Mouse (Mus musculus) layer of hippocampus, adult 11-12 months (tissue): ENCODE results near the gene Ankrd40.

Source experiments
- DNase-seq: peaks from one replicate; pipeline ENCODE4 v3.0.0; 2022; ENCODE audit warnings: low spot score

Ankrd40 gene

GRCm38 (mm10) chr11:94323271-94323925 is 4.4 kb upstream of the Ankrd40 start:
- DNase-seq: no peak

GRCm38 (mm10) chr11:94324618-94325017 is 3.2 kb upstream of the Ankrd40 start:
- DNase-seq: no peak

- DNase-seq: no peak
Measured at GRCm38 (mm10) chr11:94326961-94327411, 815 bp upstream of the Ankrd40 start.

GRCm38 (mm10) chr11:94328644-94329025 is 834 bp downstream of the Ankrd40 start:
- no peak for DNase-seq

- peak; percentile 75 for DNase-seq
Measured at GRCm38 (mm10) chr11:94329270-94329891, 1.6 kb downstream of the Ankrd40 start.

GRCm38 (mm10) chr11:94330211-94330610 is 2.4 kb downstream of the Ankrd40 start:
- DNase-seq: no peak

GRCm38 (mm10) chr11:94332726-94333125 is 4.9 kb downstream of the Ankrd40 start:
- DNase-seq: peak; percentile 47

GRCm38 (mm10) chr11:94334386-94334968 is 6.7 kb downstream of the Ankrd40 start:
- DNase-seq: no peak

- no peak for DNase-seq
Measured at GRCm38 (mm10) chr11:94336551-94336950, 8.8 kb downstream of the Ankrd40 start.

GRCm38 (mm10) chr11:94338347-94338746 is 10.5 kb downstream of the Ankrd40 start:
- DNase-seq: no peak

- DNase-seq: peak; percentile 54
Measured at GRCm38 (mm10) chr11:94339732-94340585, 12.2 kb downstream of the Ankrd40 start.

- DNase-seq: no peak
Measured at GRCm38 (mm10) chr11:94340948-94341933, 13.4 kb downstream of the Ankrd40 start.

- DNase-seq: no peak
Measured at GRCm38 (mm10) chr11:94342114-94342905, 14.5 kb downstream of the Ankrd40 start.

GRCm38 (mm10) chr11:94343955-94344358 is 16.2 kb downstream of the Ankrd40 start:
- DNase-seq: no peak

GRCm38 (mm10) chr11:94344470-94344869 is 16.7 kb downstream of the Ankrd40 start:
- DNase-seq: no peak

GRCm38 (mm10) chr11:94345926-94346325 is 18.1 kb downstream of the Ankrd40 start:
- DNase-seq: no peak

- no peak for DNase-seq
Measured at GRCm38 (mm10) chr11:94346611-94347010, 18.8 kb downstream of the Ankrd40 start.

GRCm38 (mm10) chr11:94347063-94347575 is 19.3 kb downstream of the Ankrd40 start:
- DNase-seq: no peak

GRCm38 (mm10) chr11:94349839-94350238 is 22.0 kb downstream of the Ankrd40 start:
- no peak for DNase-seq

- DNase-seq: no peak
Measured at GRCm38 (mm10) chr11:94350337-94350736, 22.5 kb downstream of the Ankrd40 start.
